Mouse (Mus musculus) MEL (cell line): Measurements from ENCODE around the gene Sdha. TPM values are rescaled to one million over a fixed set of nuclear protein-coding genes. Genes with fewer than 3 reads are reported as not detected.

Source experiments
- DNase-seq: peaks from one replicate; pipeline ENCODE4 v3.0.0; 2011; ENCODE audit warnings: low read depth, low spot score
- H3K27ac ChIP-seq: 2 replicates; pipeline ENCODE4 v1.5.1; 2012; ENCODE audit warnings: low read depth, mild to moderate bottlenecking, control low read depth, low read length, moderate library complexity; ENCODE audit not compliant: control insufficient read depth
- H3K27me3 ChIP-seq, 2 experiments: fragments of 150-350 bp in 1 of 2; sonication (generic) in 1 of 2; 2 replicates each; pipeline ENCODE4 v1.6.1; 2012; ENCODE audit warnings: low read length in 2 of 2, mild to moderate bottlenecking in 2 of 2, improper control_type of control experiment in 1 of 2, moderate library complexity in 1 of 2; ENCODE audit not compliant: insufficient read depth in 2 of 2, control insufficient read depth in 1 of 2
- H3K36me3 ChIP-seq, 2 experiments: 2 replicates each; pipeline ENCODE4 v1.6.1; 2012 to 2014; ENCODE audit warnings: low read length in 2 of 2, improper control_type of control experiment in 1 of 2, inconsistent platforms in 1 of 2, mild to moderate bottlenecking in 1 of 2; ENCODE audit not compliant: insufficient read depth in 2 of 2, control insufficient read depth in 1 of 2
- H3K4me1 ChIP-seq, 2 experiments: fragments of 150-350 bp in 1 of 2; sonication (generic) in 1 of 2; 2 replicates each; pipeline ENCODE4 v1.6.1; 2012; ENCODE audit warnings: low read length in 2 of 2, improper control_type of control experiment in 1 of 2, mild to moderate bottlenecking in 1 of 2; ENCODE audit not compliant: insufficient read depth in 2 of 2, control insufficient read depth in 1 of 2
- H3K4me3 ChIP-seq, 2 experiments: fragments of 150-350 bp in 1 of 2; sonication (generic) in 1 of 2; 2 replicates each; pipeline ENCODE4 v1.5.1; 2012; ENCODE audit warnings: low read depth in 2 of 2, low read length in 2 of 2, mild to moderate bottlenecking in 2 of 2, moderate library complexity in 2 of 2, control low read depth in 1 of 2, improper control_type of control experiment in 1 of 2; ENCODE audit not compliant: control insufficient read depth in 1 of 2, insufficient read depth in 1 of 2
- H3K79me2 ChIP-seq: 2 replicates; pipeline ENCODE4 v1.6.1; 2012; ENCODE audit warnings: mild to moderate bottlenecking, low read length, moderate library complexity; ENCODE audit not compliant: control insufficient read depth, poor library complexity, insufficient read depth
- H3K9ac ChIP-seq: 2 replicates; pipeline ENCODE4 v1.6.1; 2012; ENCODE audit warnings: low read depth, mild to moderate bottlenecking, control low read depth, low read length, moderate library complexity; ENCODE audit not compliant: control insufficient read depth, poor library complexity, severe bottlenecking
- H3K9me3 ChIP-seq: fragments of 150-350 bp; sonication (generic); replicated peaks from 2 replicates; pipeline ENCODE4 v1.6.1; 2012; ENCODE audit warnings: mild to moderate bottlenecking, low read length, improper control_type of control experiment, moderate library complexity; ENCODE audit not compliant: insufficient read depth
- BHLHE40 ChIP-seq: IDR thresholded peaks from 2 replicates; pipeline ENCODE4 v1.6.1; 2012; ENCODE audit warnings: low read depth, mild to moderate bottlenecking, inconsistent platforms, low read length, improper control_type of control experiment, borderline replicate concordance
- CHD2 ChIP-seq: IDR thresholded peaks from 2 replicates; pipeline ENCODE4 v1.6.1; 2011; ENCODE audit warnings: low read length, improper control_type of control experiment
- E2F4 ChIP-seq: IDR thresholded peaks from 2 replicates; pipeline ENCODE4 v1.6.1; 2011; ENCODE audit warnings: low read depth, low read length, improper control_type of control experiment, borderline replicate concordance
- ELF1 ChIP-seq: IDR thresholded peaks from 2 replicates; pipeline ENCODE4 v1.6.1; 2014; ENCODE audit warnings: low read depth, mild to moderate bottlenecking, inconsistent platforms, low read length, improper control_type of control experiment, moderate library complexity
- EP300 ChIP-seq, 2 experiments: IDR thresholded peaks; 2 replicates each; pipeline ENCODE4 v1.6.1; 2011; ENCODE audit warnings: improper control_type of control experiment in 2 of 2, low read length in 2 of 2, low read depth in 1 of 2, mild to moderate bottlenecking in 1 of 2
- ETS1 ChIP-seq: IDR thresholded peaks from 2 replicates; pipeline ENCODE4 v1.6.1; 2012; ENCODE audit warnings: low read depth, mild to moderate bottlenecking, inconsistent platforms, low read length, improper control_type of control experiment, moderate library complexity
- GABPA ChIP-seq: IDR thresholded peaks from 2 replicates; pipeline ENCODE4 v1.6.1; 2012; ENCODE audit warnings: low read depth, mild to moderate bottlenecking, inconsistent platforms, low read length, improper control_type of control experiment, moderate library complexity
- JUND ChIP-seq: IDR thresholded peaks from 2 replicates; pipeline ENCODE4 v1.6.1; 2011; ENCODE audit warnings: low read depth, mild to moderate bottlenecking, improper control_type of control experiment, low read length
- MAZ ChIP-seq: IDR thresholded peaks from 2 replicates; pipeline ENCODE4 v1.6.1; 2012; ENCODE audit warnings: low read depth, mild to moderate bottlenecking, inconsistent platforms, low read length, improper control_type of control experiment
- MYB ChIP-seq: IDR thresholded peaks from 2 replicates; pipeline ENCODE4 v1.6.1; 2011; ENCODE audit warnings: mild to moderate bottlenecking, low read depth, low read length, improper control_type of control experiment
- MYC ChIP-seq: IDR thresholded peaks from 2 replicates; pipeline ENCODE4 v1.6.1; 2011; ENCODE audit warnings: low read depth, mild to moderate bottlenecking, low read length, improper control_type of control experiment, moderate library complexity
- POLR2A ChIP-seq, 2 experiments: IDR thresholded peaks; 2 replicates each; pipeline ENCODE4 v1.6.1; 2011 to 2012; ENCODE audit warnings: low read length in 2 of 2, mild to moderate bottlenecking in 2 of 2, control low read depth in 1 of 2, improper control_type of control experiment in 1 of 2, low read depth in 1 of 2, moderate library complexity in 1 of 2; ENCODE audit not compliant: control insufficient read depth in 1 of 2, insufficient read depth in 1 of 2, poor library complexity in 1 of 2
- POLR2AphosphoS2 ChIP-seq: IDR thresholded peaks from 2 replicates; pipeline ENCODE4 v1.6.1; 2011; ENCODE audit warnings: low read length, improper control_type of control experiment
- POLR2AphosphoS5 ChIP-seq: IDR thresholded peaks from 2 replicates; pipeline ENCODE4 v1.6.1; 2012; ENCODE audit warnings: low read depth, borderline replicate concordance, mild to moderate bottlenecking, inconsistent platforms, low read length, moderate library complexity, mixed read lengths
- SIN3A ChIP-seq: IDR thresholded peaks from 2 replicates; pipeline ENCODE4 v1.6.1; 2012; ENCODE audit warnings: low read length, improper control_type of control experiment, inconsistent platforms
- SMC3 ChIP-seq: IDR thresholded peaks from 2 replicates; pipeline ENCODE4 v1.6.1; 2011; ENCODE audit warnings: low read depth, low read length, improper control_type of control experiment
- USF1 ChIP-seq: IDR thresholded peaks from 2 replicates; pipeline ENCODE4 v1.6.1; 2014; ENCODE audit warnings: low read depth, mild to moderate bottlenecking, inconsistent platforms, low read length, improper control_type of control experiment, moderate library complexity
- ZC3H11A ChIP-seq: IDR thresholded peaks from 2 replicates; pipeline ENCODE4 v1.6.1; 2012; ENCODE audit warnings: low read depth, mild to moderate bottlenecking, inconsistent platforms, low read length, improper control_type of control experiment
- ZKSCAN1 ChIP-seq: IDR thresholded peaks from 2 replicates; pipeline ENCODE4 v1.6.1; 2012; ENCODE audit warnings: low read depth, mild to moderate bottlenecking, inconsistent platforms, low read length, improper control_type of control experiment, moderate library complexity
- polyA plus RNA-seq, 2 experiments: library from polyadenylated mRNA; stranded (reverse) in 1 of 2; unstranded in 1 of 2; fragments of >175 nt in 1 of 2; fragments of >200 nt in 1 of 2; gene quantifications; 2 replicates each; pipeline versions ENCODE4 v1.2.1 to v1.2.4; 2012; ENCODE audit warnings: low replicate concordance in 2 of 2, low read depth in 1 of 2; ENCODE audit not compliant: insufficient read length in 2 of 2, insufficient read depth in 1 of 2, missing spikeins in 1 of 2
- total RNA-seq: library from RNA; depleted of rRNA; stranded (reverse); fragments of 300-350 nt; gene quantifications from 2 replicates; pipeline ENCODE4 v1.2.3, GENCODE M21; 2012

Sdha gene
- total and polyA plus RNA-seq, 3 experiments: 68.6 to 214 (median 145) TPM

GRCm38 (mm10) chr13:74314616-74315015, 35.5 kb downstream of the Sdha start:
- TF ChIP-seq GABPA: no peak
- Histone ChIP-seq H3K79me2 (peaks cover 21% of the 10 kb centered on the region), H3K27ac (no peak overlapping the region), H3K9me3 (no peaks in the 10 kb centered on the region), H3K4me1 (peaks cover 8 to 12% of the 10 kb centered on the region in 2 experiments), H3K9ac (no peak overlapping the region), H3K27me3 (no peaks in the 10 kb centered on the region), H3K36me3 (peaks cover 10 to 24% of the 10 kb centered on the region in 2 experiments), H3K4me3 (no peak overlapping the region)
- no peak for DNase-seq

DNA sequence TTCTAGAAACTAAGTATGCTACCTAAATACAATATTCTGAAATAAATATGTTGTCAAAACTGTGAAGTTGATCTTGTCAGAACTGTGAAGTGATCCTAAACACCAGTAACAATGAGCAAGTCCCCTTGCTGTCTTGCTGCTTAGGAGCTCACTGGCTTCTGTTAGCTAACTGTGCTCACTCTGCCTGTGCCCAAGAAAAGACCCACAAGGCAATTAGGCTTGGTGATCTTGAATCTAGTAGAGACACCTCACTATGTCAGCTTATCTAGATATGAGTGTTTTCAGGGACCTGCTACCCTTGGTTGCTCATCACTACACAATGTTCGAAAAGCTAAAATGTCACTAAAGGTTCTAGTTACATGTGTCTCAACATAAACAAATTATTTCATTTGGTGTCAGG, 44.3 kb downstream of the Sdha start:
- H3K27ac ChIP-seq: no peak overlapping the region
- DNase-seq: no peak
- H3K4me3 ChIP-seq: no peak overlapping the region
- peaks cover 0 to 20% of the 10 kb centered on the region in 2 experiments; a peak in 2 of 4 replicates for H3K36me3 ChIP-seq
- H3K27me3 ChIP-seq: no peaks in the 10 kb centered on the region
- H3K9ac ChIP-seq: no peak overlapping the region
- TF ChIP-seq GABPA (no peak), MAZ (no peak), SIN3A (no peak), POLR2AphosphoS5 (no peak), MYB (no peak), POLR2AphosphoS2 (no peak), E2F4 (no peak), POLR2A (IDR thresholded peaks at IDR 0.05; ENCODE audit: control insufficient read depth in 1 of 2, insufficient read depth in 1 of 2, low read depth in 1 of 2, low read length in 2 of 2, poor library complexity in 1 of 2) (no peak), MYC (no peak), ETS1 (no peak), ELF1 (no peak), USF1 (no peak), CHD2 (no peak)
- H3K9me3 ChIP-seq: no peaks in the 10 kb centered on the region
- no peaks in the 10 kb centered on the region for H3K4me1 ChIP-seq
- no peaks in the 10 kb centered on the region for H3K79me2 ChIP-seq

DNA sequence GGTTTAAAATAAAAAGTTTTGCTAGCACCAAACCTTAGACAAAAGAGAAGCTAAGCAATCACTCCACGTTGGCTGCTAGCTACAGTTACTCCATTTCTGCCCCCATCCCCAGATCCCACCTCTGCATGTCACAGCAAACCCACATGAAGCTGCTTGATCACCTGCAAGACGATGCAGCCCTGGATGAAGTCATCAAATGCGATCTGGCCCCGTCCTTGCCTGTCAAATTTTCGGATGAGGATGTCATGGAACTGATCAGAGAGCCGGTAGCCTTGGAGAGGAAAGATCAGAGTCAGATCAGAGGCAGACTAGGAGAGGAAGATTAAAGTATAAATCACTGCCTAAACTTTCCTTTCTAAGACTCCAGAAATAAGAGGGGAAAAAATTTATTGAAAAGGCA, 44.7 kb downstream of the Sdha start:
- Histone ChIP-seq H3K36me3 (peaks cover 0 to 19% of the 10 kb centered on the region in 2 experiments; a peak in 2 of 4 replicates), H3K4me1 (no peaks in the 10 kb centered on the region)
- TF ChIP-seq SIN3A (no peak), BHLHE40 (no peak), JUND (no peak), EP300 (IDR thresholded peaks at IDR 0.05; ENCODE audit: low read depth in 1 of 2, low read length in 2 of 2) (no peak), ZC3H11A (no peak), GABPA (no peak), ZKSCAN1 (no peak), SMC3 (no peak)

More for the DNA sequence above, 44.7 kb downstream of the Sdha start:
- Histone ChIP-seq H3K27me3 (no peaks in the 10 kb centered on the region), H3K27ac (no peak overlapping the region), H3K79me2 (no peaks in the 10 kb centered on the region), H3K9me3 (no peaks in the 10 kb centered on the region), H3K9ac (no peak overlapping the region), H3K4me3 (no peak overlapping the region)
- DNase-seq: no peak
